Comparison of ENCODE assay signal across 21 mouse cellular contexts in the genomic region with DNA sequence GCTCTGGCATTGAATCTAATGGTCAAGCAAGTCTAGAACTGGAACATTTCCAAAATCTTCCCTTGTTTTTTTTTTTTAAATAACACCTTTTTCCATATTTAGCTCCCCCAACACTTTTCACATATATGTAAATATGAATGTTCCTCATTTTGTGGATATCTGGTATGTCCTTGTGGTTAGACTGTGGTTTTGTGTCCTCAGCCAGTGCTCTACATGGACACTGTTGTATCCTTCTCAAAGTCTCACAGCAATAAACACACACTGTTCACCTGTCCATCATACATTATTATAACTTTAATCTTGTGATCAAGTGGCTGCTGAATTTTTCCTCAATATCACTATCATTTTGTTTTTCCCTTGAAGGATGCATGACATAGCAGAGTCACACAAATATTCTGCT.
"Had no signal": no experiment of that assay in that cellular context is flagged by ENCODE, and none has a peak within 500 bp of the region (broad histone marks: within the 10 kb centered on the region; RNA-seq: fewer than 3 reads in every experiment).

No protein-coding gene starts in this region.

- DNase-seq: cerebellum, adult 2 months; cerebellum, adult 8-10 months; cerebellum, adult 9-10 months; cerebellum, adult 9-11 months; cerebellum, postnatal 10 days; cerebellum, postnatal 14 days; cerebellum, postnatal 25 days; cerebellum, postnatal 36 days; embryo, embryonic 11 days; forebrain, postnatal 0 days; gastrocnemius, adult 2 months; gastrocnemius, postnatal 10 days; gastrocnemius, postnatal 14 days; gastrocnemius, postnatal 25 days; heart, adult 11 months; heart, adult 18-20 months; heart, adult 2 months had no signal

- ATAC-seq: forebrain, embryonic 13.5 days; forebrain, embryonic 14.5 days; forebrain, embryonic 15.5 days; forebrain, embryonic 16.5 days; forebrain, postnatal 0 days had no signal
